Mouse (Mus musculus): ENCODE results near the gene Slc6a6. TPM values are rescaled to one million over a fixed set of nuclear protein-coding genes. Genes with fewer than 3 reads are reported as not detected.

The Slc6a6 gene
- total and polyA plus RNA-seq, 3 experiments = 54.6 to 90.0 TPM; not detected in 1

DNA sequence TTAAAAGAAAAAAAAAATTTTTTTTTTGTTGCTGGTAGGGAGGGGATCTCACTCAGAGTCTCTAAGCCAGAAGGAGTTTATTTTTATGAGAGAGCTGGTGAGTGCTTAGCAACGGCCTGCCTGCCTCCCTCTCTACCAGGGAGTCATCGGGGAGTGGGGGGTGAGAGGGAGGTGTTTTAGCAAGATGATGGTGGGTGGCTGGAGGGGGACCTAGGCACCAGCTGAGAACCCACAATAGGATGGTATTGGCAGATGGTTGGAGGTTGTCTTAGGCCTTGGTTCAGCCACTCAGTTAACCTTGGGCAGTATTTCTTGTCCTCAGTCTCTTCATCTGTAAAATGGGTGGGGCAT, 1.7 kb downstream of the Slc6a6 start:
- Histone ChIP-seq H3K27me3 (ENCODE audit: control insufficient read depth in 1 of 2, insufficient read depth in 2 of 2, low read length in 2 of 2) (no peaks in the 10 kb centered on the region), H3K36me3 (ENCODE audit: control insufficient read depth in 1 of 2, insufficient read depth in 2 of 2, low read length in 2 of 2) (peaks cover 3 to 30% of the 10 kb centered on the region in 2 experiments; a peak in 3 of 4 replicates), H3K4me1 (ENCODE audit: control insufficient read depth in 1 of 2, insufficient read depth in 2 of 2, low read length in 2 of 2) (peaks cover 16 to 38% of the 10 kb centered on the region in 2 experiments), H3K9ac (ENCODE audit: control insufficient read depth, low read depth, low read length, poor library complexity, severe bottlenecking) (peak overlapping the region; percentile 25; the same call in 1 of the 2 replicates), H3K4me3 (ENCODE audit: control insufficient read depth in 1 of 2, insufficient read depth in 1 of 2, low read depth in 2 of 2, low read length in 2 of 2) (peak overlapping the region; percentile 73 to 86; a peak in 3 of 4 replicates), H3K27ac (ENCODE audit: control insufficient read depth, low read depth, low read length) (no peak overlapping the region), H3K79me2 (ENCODE audit: control insufficient read depth, insufficient read depth, low read length, poor library complexity) (peaks cover 50% of the 10 kb centered on the region), H3K9me3 (replicated peaks; ENCODE audit: insufficient read depth, low read length) (no peaks in the 10 kb centered on the region)
- no peak for DNase-seq (ENCODE audit: low read depth, low spot score)
- TF ChIP-seq ZNF384 (IDR thresholded peaks at IDR 0.05; ENCODE audit: low read depth, low read length) (peak; percentile 17; the same call in 1 of the 2 replicates), JUND (IDR thresholded peaks at IDR 0.05; ENCODE audit: low read depth, low read length) (no peak)

DNA sequence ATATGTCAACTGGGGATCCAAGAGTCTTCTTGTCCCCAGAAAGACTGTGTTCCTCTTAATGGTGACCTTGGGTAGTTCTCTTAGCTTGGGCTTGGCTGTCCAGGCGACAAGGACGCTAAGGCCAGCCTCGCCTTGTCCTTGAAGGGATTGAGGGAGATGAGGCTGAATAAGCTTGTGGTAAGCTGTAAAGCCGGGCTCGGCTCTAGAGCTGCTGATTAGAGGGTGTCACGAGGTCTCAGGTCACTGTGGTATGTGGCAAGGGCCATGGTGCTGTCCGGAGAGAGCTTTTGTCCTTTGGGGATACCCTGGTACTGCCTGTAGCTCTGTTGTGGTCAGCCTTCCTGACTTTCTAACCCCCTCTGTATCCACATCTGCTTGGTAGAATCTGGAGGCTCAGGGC, 2.0 kb downstream of the Slc6a6 start:
- Histone ChIP-seq H3K4me1 (ENCODE audit: control insufficient read depth in 1 of 2, insufficient read depth in 2 of 2, low read length in 2 of 2) (peaks cover 16 to 38% of the 10 kb centered on the region in 2 experiments), H3K27ac (ENCODE audit: control insufficient read depth, low read depth, low read length) (no peak overlapping the region), H3K79me2 (ENCODE audit: control insufficient read depth, insufficient read depth, low read length, poor library complexity) (peaks cover 53% of the 10 kb centered on the region), H3K36me3 (ENCODE audit: control insufficient read depth in 1 of 2, insufficient read depth in 2 of 2, low read length in 2 of 2) (peaks cover 3 to 30% of the 10 kb centered on the region in 2 experiments; a peak in 3 of 4 replicates), H3K9ac (ENCODE audit: control insufficient read depth, low read depth, low read length, poor library complexity, severe bottlenecking) (no peak overlapping the region), H3K9me3 (replicated peaks; ENCODE audit: insufficient read depth, low read length) (no peaks in the 10 kb centered on the region), H3K27me3 (ENCODE audit: control insufficient read depth in 1 of 2, insufficient read depth in 2 of 2, low read length in 2 of 2) (no peaks in the 10 kb centered on the region), H3K4me3 (ENCODE audit: control insufficient read depth in 1 of 2, insufficient read depth in 1 of 2, low read depth in 2 of 2, low read length in 2 of 2) (no peak overlapping the region; a peak in 1 of 4 replicates)
- no peak for TF ChIP-seq KAT2A (conservative IDR thresholded peaks at IDR 0.05; ENCODE audit: low read depth, low read length)
- no peak for TF ChIP-seq ZMIZ1 (IDR thresholded peaks at IDR 0.05; ENCODE audit: low read depth, low read length)
- TF ChIP-seq MAFK (IDR thresholded peaks at IDR 0.05; ENCODE audit: borderline replicate concordance, low read depth, low read length) = no peak
- TF ChIP-seq MAZ (IDR thresholded peaks at IDR 0.05; ENCODE audit: low read depth, low read length) = no peak
- no peak for TF ChIP-seq NELFE (IDR thresholded peaks at IDR 0.05; ENCODE audit: low read depth, low read length)
- no peak for TF ChIP-seq CHD1 (IDR thresholded peaks at IDR 0.05; ENCODE audit: low read depth, low read length)
- TF ChIP-seq POLR2A (IDR thresholded peaks at IDR 0.05; ENCODE audit: control insufficient read depth in 1 of 2, insufficient read depth in 1 of 2, low read depth in 1 of 2, low read length in 2 of 2, poor library complexity in 1 of 2) = no peak
- no peak for TF ChIP-seq ZNF384 (IDR thresholded peaks at IDR 0.05; ENCODE audit: low read depth, low read length)
- TF ChIP-seq TAL1 (IDR thresholded peaks at IDR 0.05; ENCODE audit: low read length) = no peak
- TF ChIP-seq JUND (IDR thresholded peaks at IDR 0.05; ENCODE audit: low read depth, low read length) = no peak
- DNase-seq (ENCODE audit: low read depth, low spot score) = no peak

DNA sequence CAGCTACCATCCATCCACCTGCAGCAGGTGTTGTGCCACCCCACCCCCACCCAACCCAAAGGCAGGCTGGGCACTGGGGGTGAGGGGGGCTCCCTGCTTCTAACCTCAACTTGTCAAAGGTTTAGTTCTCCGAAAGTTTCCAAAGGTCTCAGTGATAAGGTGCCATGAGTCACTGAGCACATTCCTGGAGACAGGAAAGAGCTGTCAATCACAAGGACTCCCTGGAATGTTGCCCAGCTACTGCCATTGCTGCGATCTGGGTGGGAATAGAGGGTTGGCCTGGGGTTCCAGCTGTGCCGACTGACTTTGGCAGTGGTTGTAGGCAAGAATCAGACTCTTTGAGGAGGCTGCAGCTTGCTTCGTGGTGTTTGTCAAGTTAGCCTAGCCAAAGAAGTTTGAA, 2.7 kb downstream of the Slc6a6 start:
- peak; percentile 30 for DNase-seq (ENCODE audit: low read depth, low spot score)
- no peak overlapping the region for H3K4me3 ChIP-seq (ENCODE audit: control insufficient read depth in 1 of 2, insufficient read depth in 1 of 2, low read depth in 2 of 2, low read length in 2 of 2)
- no peaks in the 10 kb centered on the region for H3K9me3 ChIP-seq (replicated peaks; ENCODE audit: insufficient read depth, low read length)
- peaks cover 3 to 30% of the 10 kb centered on the region in 2 experiments; a peak in 3 of 4 replicates for H3K36me3 ChIP-seq (ENCODE audit: control insufficient read depth in 1 of 2, insufficient read depth in 2 of 2, low read length in 2 of 2)
- no peak overlapping the region for H3K27ac ChIP-seq (ENCODE audit: control insufficient read depth, low read depth, low read length)
- no peak for TF ChIP-seq MYB (IDR thresholded peaks at IDR 0.05; ENCODE audit: low read depth, low read length)
- TF ChIP-seq ZNF384 (IDR thresholded peaks at IDR 0.05; ENCODE audit: low read depth, low read length) = no peak
- no peak for TF ChIP-seq MXI1 (IDR thresholded peaks at IDR 0.05; ENCODE audit: low read depth, low read length)
- no peak for TF ChIP-seq NELFE (IDR thresholded peaks at IDR 0.05; ENCODE audit: low read depth, low read length)
- no peak for TF ChIP-seq CHD2 (IDR thresholded peaks at IDR 0.05; ENCODE audit: low read length)
- TF ChIP-seq USF2 (IDR thresholded peaks at IDR 0.05; ENCODE audit: borderline replicate concordance in 1 of 2, insufficient read depth in 1 of 2, low read depth in 1 of 2, low read length in 2 of 2) = no peak
- TF ChIP-seq ZKSCAN1 (IDR thresholded peaks at IDR 0.05; ENCODE audit: low read depth, low read length) = no peak
- TF ChIP-seq KAT2A (conservative IDR thresholded peaks at IDR 0.05; ENCODE audit: low read depth, low read length) = no peak
- no peak for TF ChIP-seq CHD1 (IDR thresholded peaks at IDR 0.05; ENCODE audit: low read depth, low read length)
- TF ChIP-seq JUND (IDR thresholded peaks at IDR 0.05; ENCODE audit: low read depth, low read length) = no peak
- no peak for TF ChIP-seq ETS1 (IDR thresholded peaks at IDR 0.05; ENCODE audit: low read depth, low read length)
- no peak for TF ChIP-seq RAD21 (IDR thresholded peaks at IDR 0.05; ENCODE audit: low read depth, low read length)
- no peak for TF ChIP-seq MAX (IDR thresholded peaks at IDR 0.05; ENCODE audit: low read length)
- TF ChIP-seq TBP (IDR thresholded peaks at IDR 0.05; ENCODE audit: low read depth, low read length) = no peak
- TF ChIP-seq GABPA (IDR thresholded peaks at IDR 0.05; ENCODE audit: low read depth, low read length) = no peak
- H3K27me3 ChIP-seq (ENCODE audit: control insufficient read depth in 1 of 2, insufficient read depth in 2 of 2, low read length in 2 of 2) = no peaks in the 10 kb centered on the region
- H3K9ac ChIP-seq (ENCODE audit: control insufficient read depth, low read depth, low read length, poor library complexity, severe bottlenecking) = no peak overlapping the region
- peaks cover 16 to 38% of the 10 kb centered on the region in 2 experiments for H3K4me1 ChIP-seq (ENCODE audit: control insufficient read depth in 1 of 2, insufficient read depth in 2 of 2, low read length in 2 of 2)
- H3K79me2 ChIP-seq (ENCODE audit: control insufficient read depth, insufficient read depth, low read length, poor library complexity) = peaks cover 54% of the 10 kb centered on the region
